Mouse (Mus musculus): ENCODE measurements around the gene Rcc2.
A peak's percentile ranks its signal among the peaks of the same experiment; 100 is the strongest.

Gene Rcc2

DNA sequence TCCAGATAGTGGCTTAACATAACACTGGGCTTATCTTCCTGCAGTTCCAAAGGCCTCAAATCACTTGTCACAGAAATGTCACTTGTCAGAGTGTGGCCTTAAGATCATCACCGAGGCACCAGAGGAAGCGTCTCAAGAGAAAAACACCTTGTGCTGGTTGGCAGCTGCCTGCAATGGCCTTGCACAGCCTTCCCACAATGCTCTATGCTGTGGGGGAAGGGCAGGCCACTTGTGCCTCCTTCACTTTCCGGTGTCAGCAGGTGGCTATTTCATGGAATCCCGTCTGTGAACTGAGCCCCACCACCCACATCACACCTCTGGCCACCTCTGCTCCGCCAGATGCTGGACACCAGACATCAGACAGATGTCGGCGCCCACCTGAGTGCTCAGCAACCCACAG lies 53.0 kb downstream of the Rcc2 start:
- no peak for DNase-seq (ENCODE audit: extremely low read depth, low read depth)

DNA sequence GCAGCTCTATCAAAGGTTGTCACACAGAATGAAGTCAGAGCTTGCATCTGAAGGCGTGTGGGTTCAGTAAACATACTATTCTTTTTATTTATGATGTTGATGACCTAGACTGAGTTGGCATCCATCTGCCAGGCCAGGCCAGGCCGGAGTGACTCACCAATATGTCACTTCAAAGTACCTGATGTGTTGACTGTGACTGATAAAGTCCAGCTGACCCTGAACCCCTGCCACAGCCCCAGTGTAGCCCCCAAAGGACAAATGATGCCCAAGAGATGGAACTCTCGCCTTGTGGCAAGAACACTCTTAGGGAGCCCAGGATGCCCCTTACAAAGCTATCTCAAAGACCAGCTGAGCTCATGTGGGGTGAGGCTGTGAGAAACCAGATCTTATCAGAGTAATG lies 55.5 kb downstream of the Rcc2 start:
- DNase-seq (ENCODE audit: extremely low read depth, low read depth), result no peak

DNA sequence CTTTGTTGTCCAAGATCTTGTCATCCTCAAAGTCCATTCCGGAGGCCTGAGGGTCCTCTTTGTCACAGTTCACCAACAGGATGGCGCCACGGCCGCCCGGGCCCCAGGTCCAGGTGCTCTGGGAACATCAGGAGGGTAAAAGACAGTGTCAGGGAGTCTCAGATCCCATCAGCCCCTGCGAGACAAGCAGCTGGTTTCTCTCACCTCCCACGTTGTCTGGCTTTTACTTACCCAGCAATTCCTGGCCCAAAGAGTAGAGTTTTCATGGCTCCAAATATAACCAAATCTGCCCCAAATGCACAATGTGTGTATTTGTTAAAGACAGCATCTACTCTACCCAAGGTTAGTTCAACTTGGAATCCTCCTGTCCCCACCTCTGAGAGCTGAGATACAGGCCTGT lies 61.3 kb downstream of the Rcc2 start:
- no peak for DNase-seq (ENCODE audit: extremely low read depth, low read depth)

DNA sequence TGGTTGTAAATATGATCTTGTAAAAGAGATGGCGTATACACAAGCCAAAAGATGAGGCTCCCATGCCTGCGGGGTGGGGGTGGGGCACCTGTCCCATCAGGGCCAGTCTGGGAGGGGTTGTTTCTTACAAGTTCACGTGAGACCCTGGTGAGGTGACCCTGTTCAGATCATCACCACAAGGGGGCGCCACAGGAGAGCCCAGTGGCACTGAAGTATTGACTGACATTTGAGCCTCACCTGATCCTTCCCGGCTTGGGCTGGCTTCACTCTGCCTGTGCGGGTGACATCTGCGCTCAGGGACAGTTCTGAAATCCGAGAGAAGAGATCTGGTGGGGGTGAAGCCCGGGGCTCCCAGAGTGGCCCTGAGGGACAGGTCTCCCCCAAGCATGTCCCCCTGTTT lies 62.8 kb downstream of the Rcc2 start:
- DNase-seq (ENCODE audit: extremely low read depth, low read depth), result peak; percentile 36

DNA sequence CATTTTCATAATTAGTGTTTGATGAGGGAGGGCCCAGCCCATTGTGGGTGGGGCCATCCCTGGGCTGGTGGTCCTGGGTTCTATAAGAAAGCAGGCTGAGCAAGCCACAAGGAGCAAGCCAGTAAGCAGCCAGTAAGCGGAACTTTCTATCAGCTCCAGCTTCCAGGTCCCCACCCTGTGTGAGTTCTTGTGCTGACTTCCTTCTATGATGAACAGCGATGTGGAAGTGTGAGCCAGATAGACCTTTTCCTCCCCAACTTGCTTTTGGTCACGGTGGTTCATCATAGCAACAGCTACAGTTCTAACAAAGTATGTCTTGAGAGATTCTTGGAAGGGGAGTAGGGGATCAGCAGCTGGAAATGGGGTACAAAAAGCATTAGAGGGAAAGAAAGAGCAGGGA lies 65.6 kb downstream of the Rcc2 start:
- no peak for DNase-seq (ENCODE audit: extremely low read depth, low read depth)

DNA sequence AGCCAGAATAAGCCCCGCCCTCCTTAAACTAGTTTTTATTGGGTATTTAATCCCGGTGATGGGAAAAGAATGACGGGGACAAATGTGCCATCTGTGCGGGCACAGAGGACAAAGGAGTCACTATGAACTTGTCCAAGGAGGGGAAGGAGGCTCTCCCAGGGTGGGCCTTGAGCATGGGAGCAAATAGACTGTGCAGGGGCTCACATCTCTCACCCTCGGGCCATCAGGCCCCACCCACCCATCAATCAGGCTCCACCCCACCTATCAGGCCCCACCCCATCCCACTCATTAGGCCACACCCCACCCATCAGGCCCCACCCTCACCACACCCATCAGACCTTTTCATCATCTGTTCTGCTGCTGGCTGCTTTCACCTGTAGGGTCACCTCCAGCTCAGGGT lies 68.6 kb downstream of the Rcc2 start:
- no peak for DNase-seq (ENCODE audit: extremely low read depth, low read depth)

- peak; percentile 18 for DNase-seq (ENCODE audit: extremely low read depth, low read depth)
Observed at GRCm38 (mm10) chr4:140770433-140770832, 70.1 kb downstream of the Rcc2 start.

GRCm38 (mm10) chr4:140771091-140771490 lies 70.8 kb downstream of the Rcc2 start:
- no peak for DNase-seq (ENCODE audit: extremely low read depth, low read depth)
